Mouse (Mus musculus) embryonic fibroblast, embryonic 13.5 days (primary cell): ENCODE results near the gene Naxe.

ENCODE experiments used
- CTCF ChIP-seq: IDR thresholded peaks from 2 replicates; pipeline ENCODE4 v1.5.1; 2011; ENCODE audit warnings: mild to moderate bottlenecking, control low read depth, low read length, moderate library complexity, borderline replicate concordance; ENCODE audit not compliant: insufficient read depth
- POLR2A ChIP-seq: IDR thresholded peaks from 2 replicates; pipeline ENCODE4 v1.6.1; 2011; ENCODE audit warnings: low read depth, mild to moderate bottlenecking, control low read depth, low read length, moderate library complexity

DNA sequence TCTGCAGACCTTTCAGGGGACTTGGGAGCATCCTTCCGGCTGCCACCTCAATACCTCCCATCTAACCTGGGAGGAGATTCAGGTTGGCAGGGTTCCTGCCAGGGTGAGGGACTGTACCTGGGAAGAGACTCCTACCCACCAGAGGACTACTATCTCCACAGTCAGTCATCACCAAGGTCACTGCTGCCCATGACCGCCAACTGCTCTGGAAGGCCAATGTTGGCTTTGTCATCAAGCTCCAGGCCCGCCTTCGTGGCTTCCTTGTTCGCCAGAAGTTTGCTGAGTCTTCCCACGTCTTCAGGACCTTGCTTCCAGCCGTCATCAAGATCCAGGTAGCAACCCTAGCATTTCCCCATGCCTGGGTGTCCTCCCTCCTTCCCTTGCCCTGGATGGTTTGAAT lies 43.4 kb upstream of the Naxe start:
- TF ChIP-seq CTCF = no peak
- TF ChIP-seq POLR2A = no peak
